Mouse (Mus musculus) forebrain, embryonic 12.5 days (tissue): ENCODE measurements around the gene Lix1l. TPM values are rescaled to one million over a fixed set of nuclear protein-coding genes. Genes with fewer than 3 reads are reported as not detected.
"Not testable (repeated sequence)": the region's sequence is repeated elsewhere in the genome, so short reads cannot be mapped to it uniquely, and the experiment has no call there.

Source experiments
- ATAC-seq: fragments of 200-750 bp; cut with Nextera tagmentation; 2 replicates; pipeline ENCODE4 v1.8.0; 2017; ENCODE audit warnings: moderate TSS enrichment; ENCODE audit not compliant: low FRiP score
- H3K27ac ChIP-seq: fragments of 300-500 bp; sonication (generic); 2 replicates; pipeline ENCODE4 v1.5.1; 2016; ENCODE audit warnings: mild to moderate bottlenecking
- H3K27me3 ChIP-seq: fragments of 300-500 bp; sonication (generic); 2 replicates; pipeline ENCODE4 v1.6.1; 2016; ENCODE audit warnings: mild to moderate bottlenecking
- H3K36me3 ChIP-seq: fragments of 300-500 bp; sonication (generic); replicated peaks from 2 replicates; pipeline ENCODE4 v1.6.1; 2016; ENCODE audit warnings: mild to moderate bottlenecking
- H3K4me1 ChIP-seq: fragments of 300-500 bp; sonication (generic); 2 replicates; pipeline ENCODE4 v1.6.1; 2016
- H3K4me2 ChIP-seq: fragments of 300-500 bp; sonication (generic); 2 replicates; pipeline ENCODE4 v1.6.1; 2016; ENCODE audit warnings: mild to moderate bottlenecking, moderate library complexity
- H3K4me3 ChIP-seq: fragments of 300-500 bp; sonication (generic); replicated peaks from 2 replicates; pipeline ENCODE4 v1.5.1; 2016; ENCODE audit warnings: mild to moderate bottlenecking
- H3K9ac ChIP-seq: fragments of 300-500 bp; sonication (generic); 2 replicates; pipeline ENCODE4 v1.6.1; 2016; ENCODE audit warnings: mild to moderate bottlenecking
- H3K9me3 ChIP-seq: fragments of 300-500 bp; sonication (generic); 2 replicates; pipeline ENCODE4 v1.6.1; 2016
- WGBS: fragments of 180-500 bp; shearing (Covaris S2); methylation state at CpG from one replicate; pipeline ENCODE4 v1.1.7; 2016; 5-methylcytosine and 5-hydroxymethylcytosine counted together
- polyA plus RNA-seq: library from polyadenylated mRNA; unstranded; fragments of >200 nt; fragmentation: Nextera tagmentation; extraction: Ambion mirVana; gene quantifications from 2 replicates; pipeline ENCODE4 v1.2.1, GENCODE M21; 2016

Gene Lix1l
- polyA plus RNA-seq, 1 experiment from 2014 or later, result 6.2 TPM

DNA sequence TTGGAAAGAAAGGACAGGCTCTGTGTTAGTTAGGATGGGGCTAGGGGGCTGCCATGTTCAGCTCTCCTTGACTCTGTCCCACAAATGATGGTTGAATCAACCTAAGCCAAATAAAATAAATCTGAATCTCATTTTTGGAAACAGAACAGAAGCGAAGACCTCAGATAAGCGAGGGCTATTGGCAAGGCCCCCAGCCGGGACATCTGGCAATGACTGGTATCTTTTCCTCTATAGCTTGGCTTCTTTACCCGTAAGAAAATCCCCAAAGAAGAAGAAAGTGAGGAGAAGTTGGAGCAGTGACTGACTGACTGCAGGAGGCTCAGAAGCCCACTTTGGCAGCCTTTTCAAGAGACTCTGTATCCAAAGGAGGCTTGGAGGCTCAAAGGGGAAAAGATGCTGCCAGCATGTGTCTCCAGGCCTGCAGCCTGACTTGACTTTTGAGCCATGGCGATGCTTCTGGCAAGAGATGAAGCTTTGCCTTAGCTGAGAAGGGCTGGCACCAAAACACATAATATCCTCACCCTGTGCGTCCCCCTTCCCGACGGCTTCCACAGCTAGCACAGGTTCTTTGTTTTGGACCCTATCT lies 61.9 kb downstream of the Lix1l start:
- peak overlapping the region; percentile 55 for H3K4me2 ChIP-seq
- no peaks in the 10 kb centered on the region for H3K9me3 ChIP-seq
- peak overlapping the region; percentile 28 for H3K4me3 ChIP-seq
- peaks cover 12% of the 10 kb centered on the region for H3K4me1 ChIP-seq
- H3K27me3 ChIP-seq, result peaks cover 4% of the 10 kb centered on the region; the same call in 1 of the 2 replicates
- H3K9ac ChIP-seq, result peak overlapping the region; percentile 49; the same call in 1 of the 2 replicates
- H3K36me3 ChIP-seq, result no peaks in the 10 kb centered on the region
- WGBS, result 43% methylated on average over 8 of the region's 8 CpGs
- ATAC-seq, result no peak
- no peak overlapping the region for H3K27ac ChIP-seq

DNA sequence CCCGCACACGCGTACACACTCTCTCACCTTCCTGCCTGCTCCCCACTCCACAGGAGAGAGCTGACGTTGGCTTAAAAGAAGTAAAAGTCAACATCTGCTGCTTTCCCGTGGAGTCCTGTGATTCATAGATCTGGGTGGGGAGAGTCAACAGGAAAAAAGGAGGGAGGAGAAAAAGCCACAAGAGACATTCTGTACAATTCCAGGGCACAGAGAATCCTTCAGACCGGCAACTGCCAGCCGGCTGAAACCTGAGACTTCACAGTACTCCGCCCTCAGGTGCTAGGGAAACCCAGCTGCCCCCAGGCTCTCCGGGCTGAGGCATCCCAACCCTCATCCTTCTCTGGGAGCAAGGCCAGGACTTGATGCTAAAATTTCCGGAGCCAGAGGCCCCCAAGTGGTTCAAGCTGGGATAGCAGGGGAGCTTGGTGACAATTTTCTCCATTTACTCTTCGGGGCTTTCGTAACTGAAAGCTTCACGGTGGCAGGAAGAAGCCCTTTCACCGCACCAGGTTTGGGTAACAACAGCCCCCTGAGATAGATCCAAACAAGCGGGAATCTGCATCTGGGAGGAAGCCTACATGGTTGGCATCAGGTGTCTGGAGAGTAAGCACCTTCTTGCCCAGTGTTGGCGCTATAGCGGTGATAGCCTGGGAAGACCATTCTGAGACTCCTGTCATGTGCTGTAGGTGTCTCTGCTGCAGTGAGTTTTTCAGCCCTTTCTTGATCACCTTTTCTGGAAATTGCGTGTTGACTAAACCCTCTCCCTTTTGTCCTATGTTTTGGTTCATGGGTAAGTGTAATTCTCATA lies 62.7 kb downstream of the Lix1l start:
- H3K36me3 ChIP-seq, result no peaks in the 10 kb centered on the region
- H3K9ac ChIP-seq, result peak overlapping the region; percentile 49
- no peaks in the 10 kb centered on the region for H3K9me3 ChIP-seq
- peak; percentile 81 for ATAC-seq
- H3K27ac ChIP-seq, result 0 out of 2 replicates have a peak overlapping the region, but pooled peaks have one; percentile 16
- H3K4me3 ChIP-seq, result peak overlapping the region; percentile 28
- WGBS, result 5% methylated on average over 17 of the region's 18 CpGs
- peak overlapping the region; percentile 55 for H3K4me2 ChIP-seq
- peaks cover 4% of the 10 kb centered on the region; the same call in 1 of the 2 replicates for H3K27me3 ChIP-seq
- peaks cover 12% of the 10 kb centered on the region for H3K4me1 ChIP-seq

GRCm38 (mm10) chr3:96665732-96666363 lies 64.9 kb downstream of the Lix1l start:
- 88% methylated on average over 7 of the region's 7 CpGs for WGBS
- not testable (repeated sequence) for H3K36me3 ChIP-seq, H3K4me2 ChIP-seq, ATAC-seq, H3K4me3 ChIP-seq, H3K27ac ChIP-seq, H3K9ac ChIP-seq, H3K9me3 ChIP-seq, H3K27me3 ChIP-seq
- peaks cover 15% of the 10 kb centered on the region for H3K4me1 ChIP-seq

GRCm38 (mm10) chr3:96666916-96667315 lies 66.0 kb downstream of the Lix1l start:
- H3K27me3 ChIP-seq, result peaks cover 16% of the 10 kb centered on the region
- no peak overlapping the region for H3K27ac ChIP-seq
- no peak for ATAC-seq
- no peak overlapping the region for H3K9ac ChIP-seq
- H3K4me2 ChIP-seq, result no peak overlapping the region
- H3K4me1 ChIP-seq, result peaks cover 15% of the 10 kb centered on the region
- H3K9me3 ChIP-seq, result no peaks in the 10 kb centered on the region
- no peak overlapping the region for H3K4me3 ChIP-seq
- no peaks in the 10 kb centered on the region for H3K36me3 ChIP-seq
- WGBS, result 100% methylated on average over 5 of the region's 5 CpGs

GRCm38 (mm10) chr3:96667316-96667715 lies 66.4 kb downstream of the Lix1l start:
- Histone ChIP-seq H3K27me3 (peaks cover 16% of the 10 kb centered on the region), H3K36me3 (no peaks in the 10 kb centered on the region), H3K9ac (no peak overlapping the region), H3K4me2 (no peak overlapping the region), H3K4me3 (no peak overlapping the region), H3K4me1 (peaks cover 15% of the 10 kb centered on the region), H3K9me3 (no peaks in the 10 kb centered on the region), H3K27ac (no peak overlapping the region)
- WGBS, result 43% methylated on average over 1 of the region's 1 CpGs
- ATAC-seq, result no peak

DNA sequence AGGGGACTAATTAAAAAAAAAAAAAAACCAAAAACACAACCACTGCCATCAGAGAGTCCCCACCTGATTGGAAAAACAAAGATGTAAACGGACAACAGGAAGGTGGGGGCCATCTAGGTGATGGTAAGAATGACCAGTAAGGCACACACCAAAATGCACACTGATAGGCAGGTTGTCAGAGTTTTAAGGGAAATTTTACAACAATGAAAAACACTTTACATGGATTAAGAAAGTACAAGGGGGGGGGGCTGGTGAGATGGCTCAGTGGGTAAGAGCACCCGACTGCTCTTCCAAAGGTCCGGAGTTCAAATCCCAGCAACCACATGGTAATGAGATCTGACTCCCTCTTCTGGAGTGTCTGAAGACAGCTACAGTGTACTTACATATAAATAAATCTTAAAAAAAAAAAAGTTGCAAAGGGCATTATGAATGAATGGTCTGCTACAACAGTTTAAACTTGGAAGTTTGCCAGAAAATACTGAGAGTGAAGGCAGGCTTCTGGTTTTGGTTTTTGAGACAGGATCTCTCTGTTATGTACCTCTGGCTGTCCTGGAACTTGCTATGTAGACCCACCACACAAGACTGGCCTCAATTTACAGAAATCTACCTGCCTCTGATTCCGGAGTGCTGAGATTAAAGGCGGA lies 67.6 kb downstream of the Lix1l start:
- ATAC-seq, result no peak
- Histone ChIP-seq H3K4me1 (peaks cover 7% of the 10 kb centered on the region), H3K27me3 (peaks cover 16% of the 10 kb centered on the region), H3K9me3 (no peaks in the 10 kb centered on the region), H3K9ac (no peak overlapping the region), H3K36me3 (no peaks in the 10 kb centered on the region), H3K4me2 (no peak overlapping the region), H3K4me3 (no peak overlapping the region), H3K27ac (no peak overlapping the region)
- WGBS, result 93% methylated on average over 5 of the region's 5 CpGs

- peak within 1 kb of the TSS; percentile 77 for H3K4me2 ChIP-seq
- H3K9ac ChIP-seq, result peak within 1 kb of the TSS; percentile 49
- peak; percentile 84 for ATAC-seq
- H3K36me3 ChIP-seq, result no peaks in the 10 kb centered on the region
- H3K4me1 ChIP-seq, result peaks cover 3% of the 10 kb centered on the region; the same call in 1 of the 2 replicates
- H3K9me3 ChIP-seq, result no peaks in the 10 kb centered on the region
- H3K27me3 ChIP-seq, result peaks cover 12% of the 10 kb centered on the region
- H3K27ac ChIP-seq, result no peak within 1 kb of the TSS
- peak within 1 kb of the TSS; percentile 40 for H3K4me3 ChIP-seq
- WGBS, result 5% methylated on average over 35 of the region's 35 CpGs
These were observed 68.9 kb downstream of the Lix1l start, which contains the start of gene Ankrd35 for GRCm38 (mm10) chr3:96669727-96670468. Gene Ankrd35 (plus strand): TSS chr3:96670131.

DNA sequence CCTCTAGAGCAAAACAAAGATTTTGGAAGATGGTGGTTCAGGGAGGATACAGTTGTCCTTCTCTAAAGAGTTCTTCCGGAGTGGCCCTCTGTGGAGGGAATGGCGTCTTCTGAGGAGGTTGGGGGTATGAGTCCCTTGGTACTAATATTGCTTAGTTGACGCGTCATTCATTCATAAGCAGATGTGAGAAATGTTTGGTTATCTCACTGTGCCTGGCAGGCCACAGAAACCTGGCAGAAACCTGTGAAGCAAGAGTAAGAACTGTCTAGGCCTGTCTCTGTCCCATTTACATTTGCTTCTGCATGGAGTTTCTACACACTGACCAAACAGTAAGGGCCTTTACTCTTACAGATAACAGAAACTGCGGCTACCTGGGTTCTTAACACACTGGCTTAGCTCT lies 70.6 kb downstream of the Lix1l start:
- Histone ChIP-seq H3K9ac (no peak overlapping the region), H3K36me3 (no peaks in the 10 kb centered on the region), H3K4me2 (no peak overlapping the region), H3K4me1 (peaks cover 8% of the 10 kb centered on the region), H3K9me3 (no peaks in the 10 kb centered on the region), H3K4me3 (no peak overlapping the region), H3K27ac (no peak overlapping the region), H3K27me3 (peaks cover 12% of the 10 kb centered on the region)
- ATAC-seq, result no peak
- 90% methylated on average over 5 of the region's 5 CpGs for WGBS

DNA sequence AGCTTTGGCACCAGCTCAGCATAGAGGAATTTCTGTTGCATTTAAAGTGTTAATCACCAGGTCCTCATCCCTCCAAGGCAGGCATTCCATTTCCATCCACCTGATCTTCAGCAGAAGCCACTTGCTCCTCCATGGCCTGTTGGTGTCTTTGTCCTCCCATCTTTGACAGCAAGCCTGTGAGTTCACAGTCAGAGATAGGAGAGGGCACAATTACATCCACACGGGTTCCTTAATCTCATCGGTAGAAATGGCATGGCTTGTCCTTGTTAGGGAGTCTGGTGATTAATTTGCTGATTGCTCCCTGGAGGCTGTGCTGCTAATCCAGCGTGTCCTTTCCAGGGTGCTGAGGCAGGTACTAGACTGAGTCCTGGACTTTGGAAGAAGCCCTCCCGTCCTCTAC lies 72.6 kb downstream of the Lix1l start:
- Histone ChIP-seq H3K4me1 (peaks cover 8% of the 10 kb centered on the region), H3K4me3 (no peak overlapping the region), H3K36me3 (no peaks in the 10 kb centered on the region), H3K9me3 (no peaks in the 10 kb centered on the region), H3K9ac (no peak overlapping the region), H3K27ac (no peak overlapping the region), H3K27me3 (peaks cover 18% of the 10 kb centered on the region), H3K4me2 (no peak overlapping the region)
- WGBS, result 69% methylated on average over 4 of the region's 4 CpGs
- ATAC-seq, result no peak

DNA sequence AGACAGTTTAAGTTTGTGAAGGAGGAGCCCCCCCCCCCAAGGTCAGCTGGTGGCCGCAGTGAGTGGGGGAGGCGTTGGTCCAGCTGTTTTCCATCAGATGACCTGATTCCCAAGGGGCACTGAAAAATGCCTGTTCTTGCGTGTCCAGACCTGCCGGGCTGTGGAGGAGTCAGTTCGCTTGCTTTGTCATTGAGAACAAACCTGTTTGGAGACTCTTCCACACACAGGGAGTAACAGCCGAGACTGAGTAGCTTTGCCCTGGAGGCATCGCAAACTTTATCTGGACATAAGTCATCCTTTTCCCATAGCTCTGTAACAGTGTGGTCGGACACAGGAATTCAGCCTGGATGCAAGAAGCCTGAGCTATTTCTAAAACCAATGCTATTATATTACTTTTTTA lies 73.5 kb downstream of the Lix1l start:
- Histone ChIP-seq H3K9me3 (no peaks in the 10 kb centered on the region), H3K36me3 (no peaks in the 10 kb centered on the region), H3K27ac (no peak overlapping the region), H3K4me3 (no peak overlapping the region), H3K4me2 (no peak overlapping the region), H3K9ac (no peak overlapping the region), H3K4me1 (peaks cover 8% of the 10 kb centered on the region), H3K27me3 (peaks cover 23% of the 10 kb centered on the region)
- WGBS, result 76% methylated on average over 8 of the region's 8 CpGs
- ATAC-seq, result no peak

DNA sequence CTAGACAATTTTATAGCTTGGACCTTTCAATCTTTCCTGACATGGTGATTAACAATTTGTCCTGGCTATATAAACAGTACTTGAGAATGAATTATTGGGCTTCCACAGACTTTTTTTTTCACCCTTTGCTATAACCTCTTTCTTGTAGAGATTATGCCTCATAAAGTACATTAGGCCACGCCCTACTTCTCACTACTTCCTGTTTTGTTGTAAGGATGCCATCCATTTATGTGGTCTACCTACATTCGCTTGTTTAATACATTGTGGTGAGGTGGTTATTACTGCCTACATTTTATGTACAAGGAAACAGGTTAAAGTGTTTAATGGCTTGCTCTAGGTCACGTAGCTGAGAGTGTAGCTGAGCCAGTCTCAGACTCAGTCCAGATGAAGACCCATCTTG lies 74.2 kb downstream of the Lix1l start:
- no peaks in the 10 kb centered on the region for H3K9me3 ChIP-seq
- H3K4me2 ChIP-seq, result no peak overlapping the region
- 77% methylated on average over 3 of the region's 3 CpGs for WGBS
- peaks cover 30% of the 10 kb centered on the region for H3K27me3 ChIP-seq
- ATAC-seq, result no peak
- H3K27ac ChIP-seq, result no peak overlapping the region
- no peak overlapping the region for H3K9ac ChIP-seq
- peaks cover 7% of the 10 kb centered on the region for H3K4me1 ChIP-seq
- H3K36me3 ChIP-seq, result no peaks in the 10 kb centered on the region
- no peak overlapping the region for H3K4me3 ChIP-seq
